Mouse (Mus musculus) ovary, postnatal 10 days (tissue): ENCODE measurements around the gene Frmd5.

Experiments
- DNase-seq: peaks from one replicate; pipeline ENCODE4 v3.0.0; 2022; ENCODE audit warnings: low spot score

Gene Frmd5

GRCm38 (mm10) chr2:121761281-121761795 lies 45.5 kb downstream of the Frmd5 start:
- DNase-seq: no peak

DNA sequence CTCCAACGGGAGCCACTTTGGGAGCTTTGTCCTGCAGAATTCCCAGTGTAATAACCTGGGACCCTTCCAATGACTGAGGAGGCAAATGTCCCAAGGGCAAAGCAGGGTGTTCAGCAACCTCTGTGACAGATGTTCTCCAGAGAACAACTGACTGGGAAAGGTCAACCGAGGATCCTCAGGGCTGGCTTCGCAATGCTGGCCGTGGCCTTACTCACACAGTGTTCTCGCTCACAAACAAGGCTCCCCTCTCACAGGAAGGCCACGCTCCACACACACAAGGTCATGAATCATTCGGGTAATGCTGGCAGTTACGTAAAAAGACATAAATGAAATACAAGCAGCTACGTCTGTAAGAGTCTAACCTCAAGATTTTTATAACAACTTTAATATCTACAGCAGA lies 46.2 kb downstream of the Frmd5 start:
- no peak for DNase-seq

DNA sequence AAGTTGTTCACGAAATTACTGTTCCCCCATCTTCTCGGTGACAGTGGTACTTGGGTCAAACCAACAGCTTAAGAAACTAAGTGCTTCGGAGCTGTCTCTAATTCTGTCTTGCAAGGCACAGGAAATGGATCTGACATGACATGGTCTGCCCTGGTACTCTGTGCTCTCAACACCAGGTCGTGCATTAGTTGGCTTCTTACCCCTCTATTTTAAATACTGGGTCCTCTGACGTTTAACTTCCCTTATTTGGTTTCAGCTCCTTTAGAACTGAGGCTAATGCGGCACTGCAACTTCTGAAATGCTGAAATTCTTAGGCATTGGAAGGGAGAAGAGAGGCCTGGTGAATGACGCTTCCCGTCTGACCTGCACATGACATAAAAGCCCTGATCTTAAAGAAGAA lies 48.6 kb downstream of the Frmd5 start:
- DNase-seq: no peak

DNA sequence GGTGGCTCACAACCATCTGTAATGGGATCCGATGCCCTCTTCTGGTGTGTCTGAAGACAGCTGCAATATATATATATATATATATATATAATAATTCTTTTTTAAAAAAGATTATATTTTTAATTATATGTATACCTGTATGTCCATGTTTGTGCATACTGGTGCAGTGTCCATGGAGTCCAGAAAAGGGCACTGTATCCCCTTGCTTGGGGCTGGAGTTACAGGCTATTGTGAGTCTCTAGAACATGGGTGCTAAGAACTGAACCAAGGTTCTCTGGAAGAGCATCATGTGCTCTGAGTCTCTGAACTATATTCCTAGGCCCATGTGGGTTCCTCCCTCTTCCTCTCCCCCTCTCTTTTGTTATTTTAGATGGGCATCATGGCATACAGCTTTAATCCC lies 50.6 kb downstream of the Frmd5 start:
- DNase-seq: no peak

- no peak for DNase-seq
Measured at GRCm38 (mm10) chr2:121755056-121755455, 51.8 kb downstream of the Frmd5 start.

- no peak for DNase-seq
Measured at GRCm38 (mm10) chr2:121750121-121750520, 56.8 kb downstream of the Frmd5 start.

DNA sequence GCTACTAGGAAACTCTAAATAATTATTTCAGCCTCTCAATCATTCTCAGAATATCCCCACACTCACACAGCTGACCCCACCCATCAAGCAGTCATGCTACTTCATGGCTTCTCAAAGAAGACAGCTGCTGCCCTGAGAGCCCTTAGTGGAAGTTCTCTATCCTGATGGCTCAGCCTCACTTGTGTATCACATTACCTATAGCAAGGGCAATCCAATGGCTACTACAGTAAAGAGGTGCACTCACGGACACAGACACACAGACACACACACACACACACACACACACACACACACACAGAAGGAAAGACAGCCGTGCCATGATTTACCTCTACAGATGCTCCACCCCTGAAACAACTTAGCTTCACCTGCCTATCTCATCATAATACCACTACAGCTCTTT lies 65.7 kb downstream of the Frmd5 start:
- no peak for DNase-seq

- no peak for DNase-seq
Measured at GRCm38 (mm10) chr2:121739410-121739809, 67.5 kb downstream of the Frmd5 start.

GRCm38 (mm10) chr2:121733426-121733825 lies 73.5 kb downstream of the Frmd5 start:
- DNase-seq: no peak

GRCm38 (mm10) chr2:121730486-121730885 lies 76.4 kb downstream of the Frmd5 start:
- DNase-seq: no peak

DNA sequence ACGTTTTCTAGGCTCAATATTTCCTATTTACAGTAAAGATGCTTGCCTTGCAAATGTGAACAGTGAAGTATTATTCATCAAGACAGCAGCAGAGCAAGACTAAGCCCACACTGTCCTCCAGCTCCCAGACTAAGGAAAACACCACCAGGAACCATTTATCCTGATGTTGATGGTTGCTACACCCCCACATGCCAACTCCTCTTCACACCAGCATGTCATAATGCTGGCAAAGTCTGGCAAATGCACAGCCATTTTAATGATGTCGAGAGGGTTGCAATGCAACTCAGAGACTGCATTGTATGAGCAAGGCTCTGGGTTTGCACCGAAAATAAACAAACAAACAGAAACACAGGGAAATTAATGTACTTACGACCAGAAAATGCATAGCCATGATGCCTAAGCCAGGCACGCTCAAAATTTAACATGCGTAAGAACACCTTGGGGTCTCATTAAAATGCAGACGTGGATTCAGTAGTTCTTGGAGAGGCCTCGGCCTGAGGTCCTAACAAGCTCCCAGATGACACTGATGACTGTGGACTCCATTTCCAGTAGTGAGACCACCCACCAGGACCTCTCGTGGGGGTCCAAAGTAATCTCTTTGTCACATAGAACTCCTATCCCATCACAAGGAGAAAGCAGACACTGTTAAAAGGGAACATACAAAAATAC lies 77.8 kb downstream of the Frmd5 start:
- no peak for DNase-seq

GRCm38 (mm10) chr2:121724866-121725265 lies 82.0 kb downstream of the Frmd5 start:
- DNase-seq: no peak

DNA sequence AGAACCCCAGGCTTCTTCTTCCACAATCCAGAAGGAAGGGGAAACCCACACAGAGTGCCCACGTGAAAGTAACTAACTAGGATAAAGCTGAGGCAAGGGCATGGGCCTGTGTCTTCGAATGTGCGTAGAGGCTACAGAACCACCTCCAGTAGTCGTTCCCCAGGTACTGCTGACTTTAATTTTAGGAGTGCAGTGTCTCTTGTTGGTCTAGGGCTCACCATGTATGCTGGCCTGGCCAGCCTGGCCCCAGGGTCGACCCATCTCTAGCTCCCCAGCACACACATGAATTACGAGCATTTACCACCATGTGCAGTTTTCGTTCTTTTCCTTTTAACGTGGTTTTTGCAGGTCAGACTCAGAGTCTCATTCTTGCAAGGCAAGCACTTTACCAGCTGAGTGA lies 83.1 kb downstream of the Frmd5 start:
- DNase-seq: no peak

DNA sequence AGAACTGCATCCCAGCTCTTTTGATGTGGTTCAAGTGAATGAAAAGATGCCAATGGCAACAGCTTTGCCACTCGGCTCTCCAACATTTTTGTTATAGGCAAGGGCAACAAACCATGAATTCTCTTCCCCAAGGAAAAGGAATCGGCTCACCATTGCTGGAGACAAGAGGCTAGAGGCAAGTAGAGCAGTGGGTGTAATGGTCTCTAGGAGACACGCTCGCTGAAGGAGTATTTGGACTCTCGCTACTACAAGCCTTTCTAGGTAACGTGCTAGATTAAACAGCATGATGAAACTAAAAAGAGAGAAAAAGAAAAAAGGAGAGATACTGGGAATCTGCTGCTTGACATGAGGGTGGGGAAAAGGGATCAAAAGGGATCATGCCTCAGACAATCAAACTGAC lies 87.9 kb downstream of the Frmd5 start:
- DNase-seq: no peak

DNA sequence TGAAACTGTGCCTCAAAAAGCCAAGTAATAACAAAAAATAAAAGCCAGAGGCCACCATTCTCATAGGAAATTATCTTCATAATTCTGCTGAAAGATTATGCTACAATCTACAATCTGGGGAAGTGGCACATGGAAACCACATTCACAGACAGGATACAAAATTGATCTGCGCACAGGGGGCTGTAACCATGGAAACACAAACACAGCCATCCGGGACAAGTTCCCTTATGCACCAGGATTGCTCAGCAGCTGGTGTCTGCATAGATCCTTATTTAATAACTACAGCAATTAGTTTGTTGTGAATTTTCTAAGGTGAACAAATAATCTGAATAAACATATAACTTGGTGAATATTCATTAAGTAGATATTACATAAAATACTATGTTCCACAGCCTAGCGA lies 89.8 kb downstream of the Frmd5 start:
- no peak for DNase-seq

GRCm38 (mm10) chr2:121713567-121713966 lies 93.3 kb downstream of the Frmd5 start:
- no peak for DNase-seq

GRCm38 (mm10) chr2:121711748-121712384 lies 95.0 kb downstream of the Frmd5 start:
- DNase-seq: no peak

DNA sequence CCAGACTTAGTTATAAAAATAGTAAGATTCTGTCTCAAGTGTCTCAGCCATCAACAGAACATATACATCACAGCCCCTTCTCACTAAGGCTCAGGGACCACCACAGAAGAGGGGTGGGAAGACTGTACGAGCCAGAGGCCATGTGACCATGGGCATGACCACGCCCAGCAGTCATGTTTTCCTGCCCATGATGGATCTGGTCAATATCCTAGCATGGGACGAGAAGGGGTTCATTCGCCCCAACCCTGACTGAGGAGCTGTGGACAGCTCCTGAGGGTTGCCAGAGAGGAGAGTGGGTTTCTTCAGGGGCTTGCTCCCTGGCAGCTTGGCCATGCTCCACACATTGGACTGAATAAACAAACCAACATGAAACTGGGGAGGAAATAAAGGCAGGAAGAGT lies 97.8 kb downstream of the Frmd5 start:
- DNase-seq: no peak

DNA sequence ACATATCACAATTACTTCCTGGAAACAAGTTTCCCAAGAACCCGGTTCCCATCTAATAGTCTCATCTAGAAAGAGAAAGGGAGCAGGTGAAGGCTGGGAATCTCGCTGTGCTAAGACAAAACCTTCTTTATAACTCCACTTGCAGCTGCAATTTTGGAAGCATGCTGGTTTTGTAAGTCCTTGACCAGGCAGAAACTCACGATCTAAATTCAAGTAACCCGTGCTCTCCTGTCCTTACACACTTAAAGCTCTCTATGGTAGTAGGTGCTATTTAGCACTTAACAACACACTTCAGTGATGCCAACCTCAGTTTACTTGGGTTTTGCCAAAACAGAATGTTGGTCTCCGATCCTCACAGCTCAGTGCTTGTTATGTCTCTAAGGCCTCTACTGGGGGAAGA lies 99.4 kb downstream of the Frmd5 start:
- no peak for DNase-seq

DNA sequence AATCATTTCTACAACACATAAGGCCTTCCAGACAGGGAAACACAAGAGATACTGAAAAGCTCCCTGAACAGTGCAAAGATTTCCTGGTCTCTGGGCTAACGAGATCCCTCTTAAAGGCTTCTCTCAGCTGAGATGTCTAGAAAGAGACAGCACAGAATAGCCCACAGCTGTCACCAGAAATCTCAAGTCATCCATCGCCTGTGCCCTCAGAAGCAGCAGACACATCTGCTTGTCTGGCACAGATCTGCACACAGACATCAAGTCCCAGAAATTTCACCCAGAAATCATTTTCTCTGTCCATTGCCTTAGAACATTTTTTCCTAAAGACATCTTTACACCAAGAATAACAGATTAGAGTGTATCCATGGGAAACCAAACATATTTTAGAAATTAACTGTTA lies 101.1 kb downstream of the Frmd5 start:
- no peak for DNase-seq

GRCm38 (mm10) chr2:121699331-121699730 lies 107.6 kb downstream of the Frmd5 start:
- no peak for DNase-seq

DNA sequence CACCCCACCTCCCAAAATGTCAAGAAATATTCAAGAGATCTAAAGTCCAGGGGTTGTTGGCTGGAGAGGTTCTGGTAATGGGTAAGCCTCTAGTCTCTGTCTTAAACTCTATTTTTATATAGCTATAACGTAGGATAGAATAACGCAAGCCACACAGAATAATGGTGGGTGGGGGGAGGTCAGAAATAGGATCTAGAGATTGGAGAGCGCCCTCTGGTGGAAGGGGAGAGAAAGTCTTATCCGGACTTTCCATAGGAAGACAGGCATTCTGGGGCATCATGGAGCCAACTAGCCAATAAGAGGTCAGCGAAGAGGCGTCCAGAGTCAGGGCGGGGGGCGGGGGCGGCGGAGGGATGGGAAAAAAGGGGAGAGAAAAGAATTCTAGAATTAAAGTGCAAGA lies 111.5 kb downstream of the Frmd5 start:
- DNase-seq: no peak

- no peak for DNase-seq
Measured at GRCm38 (mm10) chr2:121688107-121688506, 118.8 kb downstream of the Frmd5 start.

DNA sequence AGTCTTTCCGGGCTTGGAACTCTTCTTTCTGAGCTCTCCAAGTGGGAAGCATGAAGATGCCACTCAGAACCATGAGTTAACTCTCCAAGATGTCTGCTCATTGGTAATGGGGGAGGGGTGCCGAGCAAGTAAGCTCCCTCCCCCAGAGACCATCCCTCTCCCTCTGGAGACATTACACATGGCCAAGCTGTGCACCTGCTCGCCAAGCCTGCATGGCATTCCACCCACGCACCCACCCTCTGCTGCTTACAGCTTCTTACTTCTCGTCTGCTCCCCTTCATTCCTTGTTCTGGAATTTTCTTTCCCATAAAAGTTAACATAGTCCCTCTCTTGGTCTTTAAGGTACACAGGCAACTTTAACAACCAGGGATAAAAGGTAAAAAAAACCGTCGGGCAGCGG lies 123.3 kb downstream of the Frmd5 start:
- DNase-seq: no peak
